Mouse (Mus musculus) kidney, postnatal 25 days (tissue): ENCODE results near the gene Hpd.

ENCODE experiments used
- DNase-seq, 2 experiments: peaks; one replicate each; pipeline ENCODE4 v3.0.0; 2021; ENCODE audit warnings: mixed read lengths in 2 of 2

Hpd gene

GRCm38 (mm10) chr5:123134186-123134874 is 48.2 kb downstream of the Hpd start:
- DNase-seq, result peak; percentile 76 to 88

DNA sequence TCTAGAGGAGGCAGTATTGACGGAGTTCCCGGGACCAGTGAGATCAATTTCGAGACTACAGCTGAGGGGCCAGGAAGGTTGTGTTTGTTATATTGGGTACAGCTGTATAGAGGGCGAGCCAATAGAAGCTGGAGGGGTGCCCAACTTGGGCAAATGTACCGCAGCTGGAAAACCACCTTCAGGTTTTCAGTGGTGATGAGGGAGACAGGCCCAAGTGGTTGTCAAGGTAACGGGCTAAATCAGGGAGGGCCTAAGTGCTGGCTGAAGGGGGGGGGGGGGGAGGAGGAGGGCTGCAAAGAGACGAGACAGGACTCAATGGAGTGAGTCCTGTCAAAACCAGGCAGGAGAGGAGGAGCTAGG is 48.8 kb downstream of the Hpd start:
- DNase-seq, result peak in 1 of 2 experiments; percentile 41

GRCm38 (mm10) chr5:123133083-123133783 is 49.3 kb downstream of the Hpd start:
- DNase-seq, result peak; percentile 80 to 86

DNA sequence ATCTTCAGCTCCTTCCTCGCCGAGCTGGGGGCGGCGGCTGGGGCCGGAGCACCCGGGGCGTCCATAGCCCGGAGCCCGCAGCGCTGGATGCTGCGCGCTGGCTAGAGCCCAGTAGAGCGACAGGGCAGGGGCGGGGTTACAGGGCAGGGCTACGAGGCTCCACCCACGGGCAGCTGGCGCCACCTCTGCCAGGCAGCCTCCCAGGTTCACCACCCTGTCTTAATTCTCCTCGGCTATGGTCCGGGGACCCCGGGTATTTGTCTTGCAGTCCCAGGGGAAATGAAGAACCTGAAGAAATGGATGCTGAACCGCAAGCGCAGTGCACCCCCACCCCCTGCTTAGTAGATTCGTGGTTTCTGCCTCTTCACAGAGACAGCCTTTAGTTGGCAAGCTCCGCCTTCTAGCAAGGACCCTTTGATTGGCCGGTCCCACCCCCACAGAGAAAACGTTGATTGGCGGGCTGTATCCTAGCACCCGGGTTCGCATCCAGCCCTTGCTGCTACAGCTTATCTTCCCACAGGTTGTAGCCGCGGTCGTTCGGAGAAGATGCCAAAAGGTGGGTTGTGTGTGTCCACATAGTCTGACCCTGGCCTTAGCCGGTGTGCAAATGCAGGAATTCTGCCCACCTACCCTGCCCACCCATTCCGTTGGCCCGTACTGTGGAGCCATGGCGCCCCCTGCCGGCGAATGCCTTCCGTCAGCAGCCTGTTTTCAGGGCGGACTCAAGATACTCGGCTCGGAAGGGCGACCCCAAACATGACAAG is 50.0 kb downstream of the Hpd start, which contains the start of gene Rhof:
Gene Rhof, minus strand, starts transcription at position 385 of the 764 bp plus-strand sequence.
- DNase-seq, result peak; percentile 89 to 90

GRCm38 (mm10) chr5:123130814-123131148 is 51.7 kb downstream of the Hpd start:
- no peak for DNase-seq

DNA sequence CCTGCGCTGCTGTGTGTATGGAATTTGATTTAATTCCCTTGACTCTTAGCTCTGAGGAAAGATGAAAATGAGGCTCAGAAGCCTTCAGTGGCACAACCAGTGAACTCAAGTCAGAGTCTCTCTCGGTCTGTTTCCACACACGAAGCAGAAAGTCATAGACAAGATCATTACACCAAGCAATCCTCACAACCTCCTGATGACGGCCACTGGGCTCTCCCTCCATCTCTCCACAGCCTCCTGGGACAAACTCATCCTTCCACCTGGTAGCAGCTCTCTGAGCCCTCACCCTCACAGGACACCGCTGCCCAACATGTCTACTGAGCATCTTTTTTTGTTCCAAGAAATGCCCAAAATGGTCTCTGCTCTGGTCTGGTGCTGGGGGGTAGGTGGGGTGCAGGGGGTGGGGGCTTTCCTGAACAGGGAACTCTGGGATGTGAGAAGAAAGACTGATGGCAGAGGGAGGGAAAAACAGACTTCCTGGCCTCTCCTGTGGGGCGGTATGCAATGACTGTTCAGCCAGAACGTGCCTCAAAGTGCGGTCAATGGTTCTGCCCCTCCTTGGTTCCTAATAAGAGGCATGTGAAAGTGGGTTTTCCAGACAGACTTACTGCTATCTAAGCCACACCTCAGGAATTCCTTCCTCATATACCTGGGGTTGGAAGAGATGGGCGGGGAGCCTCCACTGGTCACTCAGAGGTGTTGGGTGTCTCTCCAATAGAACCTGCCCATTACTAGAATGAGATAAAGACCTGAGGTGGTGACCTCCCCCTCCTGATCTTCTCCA is 52.3 kb downstream of the Hpd start:
- peak in 1 of 2 experiments; percentile 25 for DNase-seq

DNA sequence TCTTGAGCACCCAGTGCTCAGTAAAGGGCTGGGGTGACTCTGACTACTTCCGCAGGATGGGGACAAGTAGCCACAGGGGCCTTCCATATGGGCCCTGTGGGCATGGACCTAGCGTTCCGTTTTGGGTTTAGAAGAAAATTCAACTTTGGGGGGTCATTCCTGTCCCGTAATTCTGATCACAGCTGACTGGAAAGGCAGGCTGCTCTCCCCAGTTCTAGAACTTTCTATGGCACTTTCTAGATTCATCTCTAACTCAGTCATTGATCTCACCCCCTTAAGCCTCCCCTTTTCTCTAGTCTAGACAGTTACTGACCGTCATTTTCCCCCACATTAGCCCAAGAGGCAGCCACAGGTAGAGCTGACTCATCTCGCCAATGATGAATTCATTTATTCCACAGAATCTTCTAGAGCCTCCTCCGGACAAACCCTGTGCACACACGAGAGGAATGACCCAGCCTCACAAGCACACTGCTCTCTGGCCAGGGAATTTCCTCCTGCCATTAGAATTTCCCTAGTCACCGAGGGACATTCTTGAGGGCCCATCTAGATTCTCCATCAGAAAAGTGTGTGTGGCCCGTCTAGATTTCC is 53.3 kb downstream of the Hpd start:
- peak in 1 of 2 experiments; percentile 39 for DNase-seq

DNA sequence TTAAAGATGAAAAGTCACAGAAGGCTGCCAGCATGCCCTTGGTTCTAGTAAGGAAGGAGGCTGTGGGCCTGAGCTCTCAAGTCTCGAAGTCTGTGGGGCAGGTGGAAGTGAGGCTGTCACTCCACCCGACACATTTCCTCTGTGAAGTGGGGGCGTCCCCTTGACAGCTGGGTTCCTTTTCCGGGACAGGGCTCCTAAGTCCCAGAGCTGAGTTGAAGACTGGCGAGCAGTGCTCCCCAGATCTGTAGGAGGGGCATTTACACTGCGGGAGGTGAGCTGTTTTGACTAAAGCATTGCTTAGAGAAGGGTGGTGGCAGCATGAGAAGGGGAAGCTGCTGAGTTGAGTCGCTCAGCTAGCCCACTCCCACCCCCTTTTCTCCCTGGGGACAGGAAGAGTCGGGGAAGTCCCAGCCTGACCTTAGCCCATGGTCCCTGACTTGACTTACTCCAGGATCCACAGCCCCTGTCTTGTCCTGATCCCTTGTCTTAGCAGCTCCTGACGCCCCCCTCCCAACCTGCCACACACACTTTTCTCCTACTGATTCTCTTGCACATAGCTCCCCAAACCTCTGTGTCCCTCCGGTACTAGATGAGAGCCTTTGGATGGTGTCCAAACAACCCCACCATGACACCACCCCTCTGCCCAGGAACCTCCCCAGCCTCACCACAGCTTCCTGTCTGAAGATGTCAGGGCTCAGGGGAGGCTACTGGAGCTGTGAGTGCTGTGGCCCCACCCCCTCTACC is 53.9 kb downstream of the Hpd start:
- peak in 1 of 2 experiments; percentile 46 for DNase-seq

DNA sequence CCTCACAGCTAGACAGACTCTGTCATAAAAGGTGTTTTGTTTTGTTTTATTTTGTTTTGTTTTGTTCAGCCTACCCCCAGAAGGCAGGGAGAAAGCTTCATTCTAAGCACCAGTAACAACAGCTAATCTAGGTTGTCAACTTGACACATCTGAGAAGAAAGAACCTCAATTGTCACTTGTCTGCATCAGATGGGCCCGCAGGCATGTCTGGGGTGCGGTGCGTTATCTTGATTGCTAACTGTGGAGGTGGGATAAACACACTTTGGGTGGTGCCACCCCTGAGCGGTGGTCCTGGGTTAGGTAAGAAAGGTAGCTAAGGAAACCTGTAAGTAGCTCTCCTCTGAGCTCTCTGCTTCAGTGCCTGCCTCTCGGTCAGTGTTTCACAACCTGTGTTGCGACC is 55.5 kb downstream of the Hpd start:
- peak in 1 of 2 experiments; percentile 31 for DNase-seq

GRCm38 (mm10) chr5:123125638-123126406 is 56.7 kb downstream of the Hpd start:
- DNase-seq, result peak in 1 of 2 experiments; percentile 71

GRCm38 (mm10) chr5:123125105-123125504 is 57.4 kb downstream of the Hpd start:
- DNase-seq, result no peak

DNA sequence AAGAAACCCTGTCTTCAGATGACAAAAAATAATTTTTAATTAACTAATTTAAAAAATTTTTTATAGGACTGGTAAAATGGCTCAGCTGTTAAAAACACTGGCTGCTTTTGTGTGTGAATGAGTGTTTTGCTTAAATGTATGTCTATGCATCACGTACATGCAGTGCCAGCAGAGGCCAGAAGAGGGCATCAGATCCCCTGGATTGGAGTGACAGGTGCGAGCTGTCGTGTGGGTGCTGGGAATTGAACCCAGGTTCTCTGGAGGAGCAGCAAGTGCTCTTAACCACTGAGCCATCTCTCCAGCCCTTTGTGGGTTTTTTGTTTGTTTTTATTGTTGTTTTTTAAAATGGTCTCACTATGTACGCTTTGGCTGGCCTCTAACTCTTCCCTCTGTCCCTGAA is 60.3 kb downstream of the Hpd start:
- no peak for DNase-seq
